Mouse (Mus musculus) megakaryocyte-erythroid progenitor cell, adult 5-6 weeks (primary cell): Measurements from ENCODE around the gene Zfp354a. TPM values are rescaled to one million over a fixed set of nuclear protein-coding genes. Genes with fewer than 3 reads are reported as not detected.

Experiments used
- total RNA-seq, 2 experiments: library from RNA; stranded (forward) in 1 of 2; stranded (reverse) in 1 of 2; fragments of 200-1000, 215-1000 nt in 1 of 2; fragments of >200 nt in 1 of 2; fragmentation: Nextera tagmentation in 1 of 2; gene quantifications; 2 replicates each; pipeline ENCODE4 v1.2.3; 2014 to 2017

Zfp354a gene
- total RNA-seq, 2 experiments from 2014 or later: not detected

Other genes with a start within 250 kb of the Zfp354a start
- gene Zfp354c, start 231.5 kb upstream of the Zfp354a start, total RNA-seq (2014; fragmentation: Nextera tagmentation): 2.2 and 15.8 TPM in 2 replicates
- gene Zfp354c, start 231.5 kb upstream of the Zfp354a start, total RNA-seq (2017): 0.38 and 2.8 TPM in 2 replicates
- gene Zfp879, start 217.7 kb upstream of the Zfp354a start, total RNA-seq (2014; fragmentation: Nextera tagmentation): not detected in 2 replicates
- gene Zfp879, start 217.7 kb upstream of the Zfp354a start, total RNA-seq (2017): 0.08 and 0.14 TPM in 2 replicates
- not detected in 2 replicates for gene Grm6, start 208.6 kb upstream of the Zfp354a start, total RNA-seq (2014; fragmentation: Nextera tagmentation)
- not detected in 2 replicates for gene Grm6, start 208.6 kb upstream of the Zfp354a start, total RNA-seq (2017)
- gene Zfp454, start 171.6 kb upstream of the Zfp354a start, total RNA-seq (2014; fragmentation: Nextera tagmentation): not detected in 2 replicates
- not detected in 2 replicates for gene Zfp454, start 171.6 kb upstream of the Zfp354a start, total RNA-seq (2017)
- 4.1 and 9.2 TPM in 2 replicates for gene Zfp2, start 143.1 kb upstream of the Zfp354a start, total RNA-seq (2014; fragmentation: Nextera tagmentation)
- 4.9 and 6.0 TPM in 2 replicates for gene Zfp2, start 143.1 kb upstream of the Zfp354a start, total RNA-seq (2017)
- not detected in 2 replicates for gene Zfp354b, start 127.6 kb upstream of the Zfp354a start, total RNA-seq (2014; fragmentation: Nextera tagmentation)
- gene Zfp354b, start 127.6 kb upstream of the Zfp354a start, total RNA-seq (2017): not detected in 2 replicates
- gene 4933414I15Rik, start 115.5 kb upstream of the Zfp354a start, total RNA-seq (2014; fragmentation: Nextera tagmentation): not detected in 2 replicates
- gene 4933414I15Rik, start 115.5 kb upstream of the Zfp354a start, total RNA-seq (2017): not detected in 2 replicates
- not detected in 2 replicates for gene Prop1, start 105.5 kb upstream of the Zfp354a start, total RNA-seq (2014; fragmentation: Nextera tagmentation)
- not detected in 2 replicates for gene Prop1, start 105.5 kb upstream of the Zfp354a start, total RNA-seq (2017)
- not detected in 2 replicates for gene Olfr1378, start 92.7 kb upstream of the Zfp354a start, total RNA-seq (2014; fragmentation: Nextera tagmentation)
- gene Olfr1378, start 92.7 kb upstream of the Zfp354a start, total RNA-seq (2017): not detected in 2 replicates
- gene Olfr1377, start 77.3 kb upstream of the Zfp354a start, total RNA-seq (2014; fragmentation: Nextera tagmentation): not detected in 2 replicates
- not detected in 2 replicates for gene Olfr1377, start 77.3 kb upstream of the Zfp354a start, total RNA-seq (2017)
- gene Olfr51, start 55.7 kb upstream of the Zfp354a start, total RNA-seq (2014; fragmentation: Nextera tagmentation): not detected in 2 replicates
- gene Olfr51, start 55.7 kb upstream of the Zfp354a start, total RNA-seq (2017): not detected in 2 replicates
- not detected in 2 replicates for gene Olfr54, start 45.0 kb upstream of the Zfp354a start, total RNA-seq (2014; fragmentation: Nextera tagmentation)
- not detected in 2 replicates for gene Olfr54, start 45.0 kb upstream of the Zfp354a start, total RNA-seq (2017)
- gene Olfr1375, start 11.1 kb upstream of the Zfp354a start, total RNA-seq (2014; fragmentation: Nextera tagmentation): not detected in 2 replicates
- not detected in 2 replicates for gene Olfr1375, start 11.1 kb upstream of the Zfp354a start, total RNA-seq (2017)
- gene Gm12569, start 161.2 kb downstream of the Zfp354a start, total RNA-seq (2014; fragmentation: Nextera tagmentation): not detected in 2 replicates
- not detected in 2 replicates for gene Gm12569, start 161.2 kb downstream of the Zfp354a start, total RNA-seq (2017)
- gene Clk4, start 202.5 kb downstream of the Zfp354a start, total RNA-seq (2014; fragmentation: Nextera tagmentation): 110 TPM in 2 replicates
- 179 and 188 TPM in 2 replicates for gene Clk4, start 202.5 kb downstream of the Zfp354a start, total RNA-seq (2017)
- not detected in 2 replicates for gene BC049762, start 203.8 kb downstream of the Zfp354a start, total RNA-seq (2014; fragmentation: Nextera tagmentation)
- not detected in 2 replicates for gene BC049762, start 203.8 kb downstream of the Zfp354a start, total RNA-seq (2017)
- 0.27 TPM in 1 of 2 replicates, not detected in the other for gene Col23a1, start 230.7 kb downstream of the Zfp354a start, total RNA-seq (2014; fragmentation: Nextera tagmentation)
- gene Col23a1, start 230.7 kb downstream of the Zfp354a start, total RNA-seq (2017): 0.08 TPM in 1 of 2 replicates, not detected in the other